Mouse (Mus musculus) lung, postnatal 0 days (tissue): ENCODE results near the gene Tmem240.
A peak's percentile ranks its signal among the peaks of the same experiment; 100 is the strongest.

Experiments
- CTCF ChIP-seq: IDR thresholded peaks from 2 replicates; pipeline ENCODE4 v1.5.1; 2016; ENCODE audit warnings: antibody characterized with exemption, mild to moderate bottlenecking
- EP300 ChIP-seq: IDR thresholded peaks from 2 replicates; pipeline ENCODE4 v1.6.1; 2016; ENCODE audit warnings: antibody characterized with exemption, mild to moderate bottlenecking, control low read depth

GRCm38 (mm10) chr4:155694482-155695401 is 39.9 kb upstream of the Tmem240 start:
- TF ChIP-seq CTCF (peak; percentile 68), EP300 (no peak)
